Mouse (Mus musculus): Measurements from ENCODE around the gene Krtap19-4.

The Krtap19-4 gene

DNA sequence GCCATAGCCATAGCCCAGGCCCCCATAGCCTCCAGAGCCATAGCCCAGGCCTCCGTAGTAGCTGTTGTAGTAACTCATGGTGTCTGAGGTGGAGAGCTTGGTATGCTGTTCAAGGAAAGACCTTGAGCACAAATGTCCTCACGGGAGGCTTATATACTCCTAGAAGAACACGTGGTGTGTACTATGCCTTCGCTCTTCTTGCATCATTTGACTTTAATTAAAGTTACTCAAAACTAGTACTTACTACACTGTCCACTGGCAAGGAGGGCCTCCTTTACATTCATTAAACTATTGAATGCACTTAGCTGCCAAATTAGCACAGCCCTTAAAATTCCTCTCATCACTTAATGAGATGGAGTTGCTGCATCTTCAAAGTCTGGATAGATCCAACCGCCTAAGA lies at the start of gene Krtap19-4:
Gene Krtap19-4, minus strand, starts transcription at position 101 of the 400 bp plus-strand sequence.
- no peak for DNase-seq

- no peak for DNase-seq
Observed at GRCm38 (mm10) chr16:88932165-88932564, 47.3 kb upstream of the Krtap19-4 start, which contains the start of gene Krtap19-9b. Krtap19-9b (minus strand) TSS chr16:88932265.

DNA sequence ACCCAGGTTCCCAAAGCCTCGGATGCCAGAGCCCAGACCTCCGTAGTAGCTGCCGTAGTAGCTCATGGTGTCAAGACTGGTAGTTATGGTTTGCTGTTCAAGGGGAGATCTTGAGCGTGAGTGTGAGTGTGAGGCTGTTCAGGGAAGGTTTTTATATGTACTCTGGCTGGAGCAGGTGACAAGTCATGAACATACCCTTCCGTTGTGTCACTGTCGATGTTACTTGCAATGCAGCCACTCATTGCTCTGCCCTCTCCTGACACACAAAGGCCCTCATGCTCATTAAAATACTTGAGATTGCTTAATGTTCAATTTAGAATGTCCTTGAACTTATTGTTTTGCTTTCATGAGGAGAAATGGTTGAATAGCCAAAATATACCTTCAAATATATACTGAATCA lies 11.5 kb upstream of the Krtap19-4 start, which contains the start of gene Krtap19-5:
Gene Krtap19-5, minus strand, starts transcription at position 101 of the 400 bp plus-strand sequence.
- DNase-seq = no peak

DNA sequence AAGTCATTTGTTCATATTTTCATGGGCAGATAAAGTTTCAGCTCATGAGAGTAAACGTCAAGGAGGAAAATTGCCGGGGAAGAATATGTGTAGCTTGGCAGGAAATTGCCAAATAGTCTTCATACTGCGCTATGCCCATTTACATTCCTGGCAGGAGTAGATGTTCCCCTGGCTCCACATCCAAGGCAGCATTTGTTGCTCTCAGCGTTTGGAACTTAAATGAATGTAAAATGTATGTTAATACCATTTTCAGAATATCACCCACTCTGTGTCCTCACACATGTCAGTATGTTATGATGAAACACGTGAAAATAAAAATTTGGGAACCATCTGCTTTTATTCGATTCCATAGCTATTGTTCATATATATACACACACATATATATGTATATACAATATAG lies 2.0 kb upstream of the Krtap19-4 start:
- no peak for DNase-seq

DNA sequence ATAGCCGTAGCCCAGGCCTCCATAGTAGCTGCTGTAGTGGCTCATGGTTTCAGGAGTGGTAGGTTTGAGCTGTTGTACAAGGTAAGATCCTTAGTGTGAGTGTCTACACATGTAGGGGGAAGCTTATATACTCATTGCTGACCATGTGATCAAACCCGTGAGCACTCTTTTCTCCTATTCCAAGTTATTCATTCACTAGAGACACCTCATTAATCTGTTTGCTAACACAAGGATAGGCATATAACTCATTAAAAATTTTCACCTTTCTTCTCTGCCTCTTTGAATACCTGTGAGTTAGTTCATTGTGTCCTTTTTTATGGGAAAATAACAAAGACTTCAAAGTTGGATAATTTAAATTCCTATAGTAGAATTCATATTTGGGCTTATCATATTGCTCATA lies 7.0 kb downstream of the Krtap19-4 start, which contains the start of gene Krtap19-3:
Gene Krtap19-3, minus strand, starts transcription at position 101 of the 400 bp plus-strand sequence.
- no peak for DNase-seq

- no peak for DNase-seq
Observed at GRCm38 (mm10) chr16:88874169-88874568, 10.7 kb downstream of the Krtap19-4 start, which contains the start of gene Krtap19-2. Krtap19-2 (minus strand) TSS chr16:88874269.

GRCm38 (mm10) chr16:88869311-88869710 lies 15.6 kb downstream of the Krtap19-4 start, which contains the start of gene Krtap19-1:
Krtap19-1 (minus strand) TSS chr16:88869411.
- no peak for DNase-seq

- DNase-seq = no peak
Observed at GRCm38 (mm10) chr16:88864887-88865407, 19.9 kb downstream of the Krtap19-4 start.

- peak in 1 of 2 experiments; percentile 3 for DNase-seq
Observed at GRCm38 (mm10) chr16:88851450-88851849, 33.4 kb downstream of the Krtap19-4 start.

DNA sequence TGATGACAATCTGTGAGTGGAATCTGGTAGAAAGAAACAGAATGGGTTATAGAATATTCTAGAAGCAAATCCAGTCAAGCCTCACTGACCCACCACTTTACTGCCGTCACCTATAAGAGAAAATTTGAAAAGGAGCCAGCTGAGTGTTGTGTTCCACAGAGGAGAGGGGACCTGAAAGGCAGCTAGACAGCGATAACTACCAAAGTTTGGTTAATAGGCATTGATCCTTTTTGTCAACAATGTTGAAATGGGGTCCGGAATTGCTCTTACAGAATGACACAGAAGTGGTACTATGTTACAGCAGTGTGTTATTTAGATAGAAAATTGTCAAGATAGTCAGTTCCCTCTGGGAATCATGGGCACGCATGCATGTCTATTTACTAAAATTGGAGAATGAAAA lies 36.3 kb downstream of the Krtap19-4 start:
- no peak for DNase-seq

GRCm38 (mm10) chr16:88847363-88847762 lies 37.5 kb downstream of the Krtap19-4 start:
- DNase-seq = no peak

All from B cell, adult 2 months (primary cell).